Mouse (Mus musculus) limb, embryonic 13.5 days (tissue): ENCODE data around the gene C1qc. TPM values are rescaled to one million over a fixed set of nuclear protein-coding genes. Genes with fewer than 3 reads are reported as not detected.

Experiments
- ATAC-seq: fragments of 200-750 bp; cut with Nextera tagmentation; 2 replicates; pipeline ENCODE4 v1.8.0; 2017; ENCODE audit warnings: low read depth, moderate number of reproducible peaks, moderate TSS enrichment; ENCODE audit not compliant: low FRiP score
- H3K27ac ChIP-seq: fragments of 300-500 bp; sonication (generic); 2 replicates; pipeline ENCODE4 v1.5.1; 2015; ENCODE audit warnings: inconsistent platforms, mild to moderate bottlenecking, moderate library complexity
- H3K27me3 ChIP-seq: fragments of 300-500 bp; sonication (generic); 2 replicates; pipeline ENCODE4 v1.6.1; 2015; ENCODE audit warnings: mild to moderate bottlenecking, inconsistent platforms
- H3K36me3 ChIP-seq: fragments of 300-500 bp; sonication (generic); 2 replicates; pipeline ENCODE4 v1.6.1; 2015; ENCODE audit warnings: inconsistent platforms, mild to moderate bottlenecking, moderate library complexity
- H3K4me1 ChIP-seq: fragments of 300-500 bp; sonication (generic); 2 replicates; pipeline ENCODE4 v1.6.1; 2015; ENCODE audit warnings: inconsistent platforms
- H3K4me2 ChIP-seq: fragments of 300-500 bp; sonication (generic); replicated peaks from 2 replicates; pipeline ENCODE4 v1.6.1; 2015; ENCODE audit warnings: inconsistent platforms, mild to moderate bottlenecking, moderate library complexity
- H3K4me3 ChIP-seq: fragments of 300-500 bp; sonication (generic); 2 replicates; pipeline ENCODE4 v1.5.1; 2015; ENCODE audit warnings: moderate library complexity, mild to moderate bottlenecking, inconsistent platforms
- H3K9ac ChIP-seq: fragments of 300-500 bp; sonication (generic); 2 replicates; pipeline ENCODE4 v1.6.1; 2015; ENCODE audit warnings: mild to moderate bottlenecking, inconsistent platforms
- H3K9me3 ChIP-seq: fragments of 300-500 bp; sonication (generic); 2 replicates; pipeline ENCODE4 v1.6.1; 2016; ENCODE audit warnings: inconsistent platforms
- WGBS: fragments of 180-500 bp; shearing (Covaris S2); methylation state at CpG from one replicate; pipeline ENCODE4 v1.1.7; 2015; 5-methylcytosine and 5-hydroxymethylcytosine counted together
- polyA plus RNA-seq: library from polyadenylated mRNA; unstranded; fragments of >200 nt; fragmentation: Nextera tagmentation; extraction: Ambion mirVana; gene quantifications from 2 replicates; pipeline ENCODE4 v1.2.1, GENCODE M21; 2015

Gene C1qc
- polyA plus RNA-seq, 1 experiment from 2014 or later: 18.1 TPM

GRCm38 (mm10) chr4:136893691-136894543 is 1.1 kb upstream of the C1qc start:
- Histone ChIP-seq H3K9me3 (no peaks in the 10 kb centered on the region), H3K4me1 (0 out of 2 replicates have a peak, but pooled peaks cover 9% of the 10 kb centered on the region), H3K27ac (no peak overlapping the region), H3K27me3 (peaks cover 77% of the 10 kb centered on the region), H3K9ac (no peak overlapping the region), H3K4me2 (no peak overlapping the region), H3K36me3 (no peaks in the 10 kb centered on the region), H3K4me3 (no peak overlapping the region)
- 5% methylated on average over 9 of the region's 9 CpGs for WGBS
- ATAC-seq: peak; percentile 32; the same call in 1 of the 2 replicates

- Histone ChIP-seq H3K9ac (no peak overlapping the region), H3K4me3 (no peak overlapping the region), H3K9me3 (no peaks in the 10 kb centered on the region), H3K4me2 (no peak overlapping the region), H3K36me3 (no peaks in the 10 kb centered on the region), H3K27ac (no peak overlapping the region), H3K4me1 (0 out of 2 replicates have a peak, but pooled peaks cover 9% of the 10 kb centered on the region), H3K27me3 (peaks cover 70% of the 10 kb centered on the region)
- 65% methylated on average over 7 of the region's 7 CpGs for WGBS
- no peak for ATAC-seq
Measured at GRCm38 (mm10) chr4:136892371-136892770, 494 bp downstream of the C1qc start.

GRCm38 (mm10) chr4:136891115-136891514 is 1.8 kb downstream of the C1qc start:
- no peak overlapping the region for H3K4me2 ChIP-seq
- no peaks in the 10 kb centered on the region for H3K36me3 ChIP-seq
- H3K4me1 ChIP-seq: 0 out of 2 replicates have a peak, but pooled peaks cover 9% of the 10 kb centered on the region
- H3K9me3 ChIP-seq: no peaks in the 10 kb centered on the region
- no peak overlapping the region for H3K27ac ChIP-seq
- 85% methylated on average over 4 of the region's 4 CpGs for WGBS
- H3K27me3 ChIP-seq: peaks cover 58% of the 10 kb centered on the region
- no peak overlapping the region for H3K9ac ChIP-seq
- no peak overlapping the region for H3K4me3 ChIP-seq
- no peak for ATAC-seq

- Histone ChIP-seq H3K9me3 (no peaks in the 10 kb centered on the region), H3K36me3 (no peaks in the 10 kb centered on the region), H3K4me3 (no peak overlapping the region), H3K4me1 (no peaks in the 10 kb centered on the region), H3K9ac (no peak overlapping the region), H3K27me3 (peaks cover 46% of the 10 kb centered on the region), H3K4me2 (no peak overlapping the region), H3K27ac (no peak overlapping the region)
- WGBS: 88% methylated on average over 15 of the region's 15 CpGs
- no peak for ATAC-seq
Measured at GRCm38 (mm10) chr4:136889981-136890380, 2.9 kb downstream of the C1qc start.

GRCm38 (mm10) chr4:136887714-136888113 is 5.2 kb downstream of the C1qc start:
- Histone ChIP-seq H3K4me3 (no peak overlapping the region), H3K36me3 (no peaks in the 10 kb centered on the region), H3K9ac (no peak overlapping the region), H3K9me3 (no peaks in the 10 kb centered on the region), H3K27me3 (peaks cover 24% of the 10 kb centered on the region), H3K4me1 (no peaks in the 10 kb centered on the region), H3K4me2 (no peak overlapping the region), H3K27ac (no peak overlapping the region)
- no peak for ATAC-seq
- 67% methylated on average over 5 of the region's 5 CpGs for WGBS

GRCm38 (mm10) chr4:136886101-136886500 is 6.8 kb downstream of the C1qc start, which contains the start of gene C1qb:
Gene C1qb, minus strand, starts transcription at chr4:136886187.
- H3K27me3 ChIP-seq: peaks cover 11% of the 10 kb centered on the region; the same call in 1 of the 2 replicates
- H3K9ac ChIP-seq: no peak within 1 kb of the TSS
- H3K4me2 ChIP-seq: no peak within 1 kb of the TSS
- H3K36me3 ChIP-seq: no peaks in the 10 kb centered on the region
- H3K4me3 ChIP-seq: no peak within 1 kb of the TSS
- WGBS: 61% methylated on average over 7 of the region's 7 CpGs
- no peak within 1 kb of the TSS for H3K27ac ChIP-seq
- ATAC-seq: no peak
- H3K9me3 ChIP-seq: no peaks in the 10 kb centered on the region
- no peaks in the 10 kb centered on the region for H3K4me1 ChIP-seq

GRCm38 (mm10) chr4:136878601-136879000 is 14.3 kb downstream of the C1qc start:
- ATAC-seq: no peak
- H3K27me3 ChIP-seq: 0 out of 2 replicates have a peak, but pooled peaks cover 3% of the 10 kb centered on the region
- no peaks in the 10 kb centered on the region for H3K4me1 ChIP-seq
- no peak overlapping the region for H3K4me2 ChIP-seq
- WGBS: 25% methylated on average over 5 of the region's 5 CpGs
- H3K36me3 ChIP-seq: no peaks in the 10 kb centered on the region
- H3K9ac ChIP-seq: no peak overlapping the region
- H3K27ac ChIP-seq: no peak overlapping the region
- H3K4me3 ChIP-seq: no peak overlapping the region
- no peaks in the 10 kb centered on the region for H3K9me3 ChIP-seq

GRCm38 (mm10) chr4:136878171-136878570 is 14.7 kb downstream of the C1qc start:
- Histone ChIP-seq H3K4me2 (no peak overlapping the region), H3K27me3 (0 out of 2 replicates have a peak, but pooled peaks cover 3% of the 10 kb centered on the region), H3K36me3 (no peaks in the 10 kb centered on the region), H3K9me3 (no peaks in the 10 kb centered on the region), H3K9ac (no peak overlapping the region), H3K27ac (no peak overlapping the region), H3K4me1 (no peaks in the 10 kb centered on the region), H3K4me3 (no peak overlapping the region)
- WGBS: 47% methylated on average over 8 of the region's 8 CpGs
- ATAC-seq: no peak

GRCm38 (mm10) chr4:136876971-136877370 is 15.9 kb downstream of the C1qc start:
- ATAC-seq: no peak
- H3K9ac ChIP-seq: no peak overlapping the region
- WGBS: 16% methylated on average over 7 of the region's 7 CpGs
- no peaks in the 10 kb centered on the region for H3K36me3 ChIP-seq
- H3K27ac ChIP-seq: no peak overlapping the region
- H3K27me3 ChIP-seq: 0 out of 2 replicates have a peak, but pooled peaks cover 3% of the 10 kb centered on the region
- H3K4me2 ChIP-seq: no peak overlapping the region
- no peak overlapping the region for H3K4me3 ChIP-seq
- H3K4me1 ChIP-seq: no peaks in the 10 kb centered on the region
- H3K9me3 ChIP-seq: no peaks in the 10 kb centered on the region

GRCm38 (mm10) chr4:136875012-136875411 is 17.9 kb downstream of the C1qc start:
- no peaks in the 10 kb centered on the region for H3K36me3 ChIP-seq
- no peaks in the 10 kb centered on the region for H3K9me3 ChIP-seq
- WGBS: 86% methylated on average over 14 of the region's 14 CpGs
- no peak overlapping the region for H3K9ac ChIP-seq
- no peak for ATAC-seq
- no peaks in the 10 kb centered on the region for H3K4me1 ChIP-seq
- no peak overlapping the region for H3K4me3 ChIP-seq
- no peak overlapping the region for H3K4me2 ChIP-seq
- H3K27me3 ChIP-seq: 0 out of 2 replicates have a peak, but pooled peaks cover 3% of the 10 kb centered on the region
- no peak overlapping the region for H3K27ac ChIP-seq

GRCm38 (mm10) chr4:136868371-136868770 is 24.5 kb downstream of the C1qc start:
- Histone ChIP-seq H3K27ac (no peak overlapping the region), H3K9me3 (no peaks in the 10 kb centered on the region), H3K9ac (no peak overlapping the region), H3K4me1 (peaks cover 16% of the 10 kb centered on the region), H3K27me3 (no peaks in the 10 kb centered on the region), H3K4me3 (no peak overlapping the region), H3K36me3 (no peaks in the 10 kb centered on the region), H3K4me2 (no peak overlapping the region)
- WGBS: 76% methylated on average over 6 of the region's 6 CpGs
- ATAC-seq: no peak

GRCm38 (mm10) chr4:136867690-136868345 is 25.0 kb downstream of the C1qc start:
- Histone ChIP-seq H3K4me3 (no peak overlapping the region), H3K4me1 (peaks cover 18% of the 10 kb centered on the region), H3K36me3 (no peaks in the 10 kb centered on the region), H3K9me3 (no peaks in the 10 kb centered on the region), H3K27me3 (peaks cover 3% of the 10 kb centered on the region; the same call in 1 of the 2 replicates), H3K27ac (no peak overlapping the region), H3K4me2 (no peak overlapping the region), H3K9ac (no peak overlapping the region)
- WGBS: 6% methylated on average over 11 of the region's 12 CpGs
- ATAC-seq: no peak
